Mouse (Mus musculus) heart, adult 2 months (tissue): ENCODE measurements around the gene Fam102b.

ENCODE experiments used
- CTCF ChIP-seq: fragments of 200-600 bp; IDR thresholded peaks from 2 replicates; pipeline ENCODE4 v1.8.1; 2022; ENCODE audit warnings: antibody characterized with exemption, mild to moderate bottlenecking, moderate library complexity
- EP300 ChIP-seq: fragments of 200-500 bp; IDR thresholded peaks from 2 replicates; pipeline ENCODE4 v1.6.1; 2011; ENCODE audit warnings: low read depth, low read length, control low read depth; ENCODE audit not compliant: insufficient read depth

GRCm38 (mm10) chr3:108986534-108986933 lies 40.9 kb downstream of the Fam102b start:
- no peak for TF ChIP-seq EP300
- no peak for TF ChIP-seq CTCF
